Mouse (Mus musculus) midbrain, embryonic 12.5 days (tissue): ENCODE data around the gene Sh3rf1. TPM values are rescaled to one million over a fixed set of nuclear protein-coding genes. Genes with fewer than 3 reads are reported as not detected.
A peak's percentile ranks its signal among the peaks of the same experiment; 100 is the strongest.
"Not testable (repeated sequence)": the region's sequence is repeated elsewhere in the genome, so short reads cannot be mapped to it uniquely, and the experiment has no call there.

Experiments
- ATAC-seq: fragments of 200-750 bp; cut with Nextera tagmentation; 2 replicates; pipeline ENCODE4 v1.8.0; 2017; ENCODE audit warnings: low read depth, moderate TSS enrichment, moderate library complexity; ENCODE audit not compliant: low FRiP score
- H3K27ac ChIP-seq: fragments of 300-500 bp; sonication (generic); replicated peaks from 2 replicates; pipeline ENCODE4 v1.5.1; 2016; ENCODE audit warnings: mild to moderate bottlenecking
- H3K27me3 ChIP-seq: fragments of 300-500 bp; sonication (generic); 2 replicates; pipeline ENCODE4 v1.6.1; 2016; ENCODE audit warnings: mild to moderate bottlenecking
- H3K36me3 ChIP-seq: fragments of 300-500 bp; sonication (generic); 2 replicates; pipeline ENCODE4 v1.6.1; 2016
- H3K4me1 ChIP-seq: fragments of 300-500 bp; sonication (generic); 2 replicates; pipeline ENCODE4 v1.6.1; 2016
- H3K4me2 ChIP-seq: fragments of 300-500 bp; sonication (generic); replicated peaks from 2 replicates; pipeline ENCODE4 v1.6.1; 2016; ENCODE audit warnings: mild to moderate bottlenecking, moderate library complexity
- H3K4me3 ChIP-seq: fragments of 300-500 bp; sonication (generic); 2 replicates; pipeline ENCODE4 v1.5.1; 2016; ENCODE audit warnings: mild to moderate bottlenecking
- H3K9ac ChIP-seq: fragments of 300-500 bp; sonication (generic); replicated peaks from 2 replicates; pipeline ENCODE4 v1.6.1; 2016; ENCODE audit warnings: mild to moderate bottlenecking, moderate library complexity
- H3K9me3 ChIP-seq: fragments of 300-500 bp; sonication (generic); 2 replicates; pipeline ENCODE4 v1.6.1; 2016; ENCODE audit warnings: mild to moderate bottlenecking
- WGBS: fragments of 180-500 bp; shearing (Covaris S2); methylation state at CpG from one replicate; pipeline ENCODE4 v1.1.7; 2016; 5-methylcytosine and 5-hydroxymethylcytosine counted together
- polyA plus RNA-seq: library from polyadenylated mRNA; unstranded; fragments of >200 nt; fragmentation: Nextera tagmentation; extraction: Ambion mirVana; gene quantifications from 2 replicates; pipeline ENCODE4 v1.2.1, GENCODE M21; 2016

Gene Sh3rf1
- polyA plus RNA-seq, 1 experiment from 2014 or later = 22.0 TPM

DNA sequence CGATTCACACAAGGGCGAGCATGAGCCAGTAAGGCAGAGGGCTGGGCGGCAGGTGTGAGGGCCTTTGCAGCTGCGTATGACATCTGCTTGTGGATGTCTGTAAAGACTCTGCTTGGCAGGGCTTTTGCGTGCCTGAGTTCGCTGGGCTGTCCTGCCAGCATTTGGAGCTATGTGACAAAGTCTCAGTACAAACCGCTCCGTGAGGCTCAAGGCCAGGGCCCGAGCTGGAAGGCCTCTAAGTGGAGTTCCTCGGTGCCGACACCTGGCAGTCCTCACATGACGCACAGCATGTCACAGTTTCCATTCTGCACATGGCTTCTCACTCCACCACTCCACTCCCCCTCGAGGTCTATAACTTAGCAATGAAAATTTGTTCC is 167.4 kb downstream of the Sh3rf1 start:
- WGBS = 77% methylated on average over 13 of the region's 13 CpGs
- H3K27me3 ChIP-seq = no peaks in the 10 kb centered on the region
- H3K4me2 ChIP-seq = no peak overlapping the region
- 0 out of 2 replicates have a peak, but pooled peaks cover 9% of the 10 kb centered on the region for H3K36me3 ChIP-seq
- H3K4me1 ChIP-seq = peaks cover 39% of the 10 kb centered on the region
- H3K4me3 ChIP-seq = no peak overlapping the region
- 0 out of 2 replicates have a peak, but pooled peaks have one; percentile 1 for ATAC-seq
- no peaks in the 10 kb centered on the region for H3K9me3 ChIP-seq
- H3K27ac ChIP-seq = no peak overlapping the region; the same call in 1 of the 2 replicates
- no peak overlapping the region for H3K9ac ChIP-seq

DNA sequence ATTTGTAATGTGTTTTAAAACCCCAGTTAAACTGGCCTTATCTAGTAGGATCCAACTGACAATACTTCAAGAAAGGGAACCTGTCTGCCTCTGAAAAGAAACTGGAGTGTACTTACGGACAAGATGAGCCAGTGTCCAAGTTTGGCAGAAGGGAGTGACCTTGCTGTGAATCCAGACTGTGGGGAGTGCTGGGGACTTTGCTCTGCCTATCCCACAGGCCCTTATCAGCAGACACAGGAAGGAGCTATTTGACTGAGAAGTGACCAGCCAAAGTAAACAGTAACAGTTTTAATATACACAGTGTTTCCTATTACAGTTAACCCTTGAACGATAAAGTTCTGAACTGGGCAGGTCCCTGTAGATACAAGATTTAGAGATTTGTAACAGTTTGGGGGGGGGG is 173.5 kb downstream of the Sh3rf1 start:
- Histone ChIP-seq H3K4me1 (no peaks in the 10 kb centered on the region), H3K27me3 (no peaks in the 10 kb centered on the region), H3K9me3 (no peaks in the 10 kb centered on the region), H3K4me2 (no peak overlapping the region), H3K9ac (no peak overlapping the region), H3K27ac (no peak overlapping the region), H3K36me3 (peaks cover 16% of the 10 kb centered on the region; the same call in 1 of the 2 replicates), H3K4me3 (no peak overlapping the region)
- 93% methylated on average over 2 of the region's 2 CpGs for WGBS
- ATAC-seq = no peak

DNA sequence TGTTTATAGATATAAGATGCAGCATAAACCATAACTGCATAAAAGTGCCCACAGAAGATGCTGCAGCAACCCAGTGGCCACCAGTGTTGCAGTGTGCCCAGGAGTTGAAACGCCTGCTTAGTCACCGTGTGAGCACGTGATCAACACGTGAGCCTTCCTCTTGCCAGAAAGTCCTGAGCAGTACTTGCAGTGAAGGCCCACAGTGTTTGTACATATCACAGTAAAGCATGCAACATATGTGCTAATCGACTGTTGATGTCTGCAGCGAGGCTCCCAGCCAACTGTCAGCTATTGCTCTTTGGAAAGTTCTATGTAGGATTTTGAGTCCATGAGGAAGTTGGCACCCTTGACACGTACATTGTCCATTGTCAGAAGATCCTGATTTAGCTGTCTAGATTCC is 174.1 kb downstream of the Sh3rf1 start:
- no peak overlapping the region for H3K27ac ChIP-seq
- no peak overlapping the region for H3K4me2 ChIP-seq
- peaks cover 5% of the 10 kb centered on the region for H3K4me1 ChIP-seq
- ATAC-seq = no peak
- H3K27me3 ChIP-seq = no peaks in the 10 kb centered on the region
- peaks cover 16% of the 10 kb centered on the region; the same call in 1 of the 2 replicates for H3K36me3 ChIP-seq
- no peak overlapping the region for H3K9ac ChIP-seq
- no peak overlapping the region for H3K4me3 ChIP-seq
- 91% methylated on average over 7 of the region's 7 CpGs for WGBS
- H3K9me3 ChIP-seq = no peaks in the 10 kb centered on the region

DNA sequence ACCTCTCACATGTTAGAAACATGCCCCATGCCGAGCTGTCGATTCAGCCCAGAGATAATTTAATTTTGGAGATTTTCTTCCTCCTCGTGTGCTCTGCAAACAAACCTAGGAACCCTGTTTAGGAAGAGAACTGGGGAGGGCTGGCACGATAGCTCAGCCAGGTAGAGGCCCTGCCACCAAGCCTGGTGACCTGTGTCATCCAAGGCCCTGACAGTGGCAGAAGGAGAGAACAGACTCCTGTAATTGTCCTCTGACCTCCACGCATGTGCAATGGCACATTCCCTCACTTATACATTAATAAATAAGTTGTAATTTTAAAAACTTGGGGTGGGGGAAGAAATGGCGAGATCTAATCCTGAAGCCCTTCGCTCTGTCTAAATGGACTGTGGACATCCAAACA is 179.2 kb downstream of the Sh3rf1 start:
- Histone ChIP-seq H3K9me3 (no peaks in the 10 kb centered on the region), H3K27me3 (no peaks in the 10 kb centered on the region), H3K36me3 (no peaks in the 10 kb centered on the region), H3K27ac (peak overlapping the region; percentile 88), H3K4me3 (no peak overlapping the region), H3K4me1 (peaks cover 28% of the 10 kb centered on the region), H3K9ac (no peak overlapping the region), H3K4me2 (no peak overlapping the region)
- ATAC-seq = peak; percentile 4; the same call in 1 of the 2 replicates
- 55% methylated on average over 7 of the region's 7 CpGs for WGBS

DNA sequence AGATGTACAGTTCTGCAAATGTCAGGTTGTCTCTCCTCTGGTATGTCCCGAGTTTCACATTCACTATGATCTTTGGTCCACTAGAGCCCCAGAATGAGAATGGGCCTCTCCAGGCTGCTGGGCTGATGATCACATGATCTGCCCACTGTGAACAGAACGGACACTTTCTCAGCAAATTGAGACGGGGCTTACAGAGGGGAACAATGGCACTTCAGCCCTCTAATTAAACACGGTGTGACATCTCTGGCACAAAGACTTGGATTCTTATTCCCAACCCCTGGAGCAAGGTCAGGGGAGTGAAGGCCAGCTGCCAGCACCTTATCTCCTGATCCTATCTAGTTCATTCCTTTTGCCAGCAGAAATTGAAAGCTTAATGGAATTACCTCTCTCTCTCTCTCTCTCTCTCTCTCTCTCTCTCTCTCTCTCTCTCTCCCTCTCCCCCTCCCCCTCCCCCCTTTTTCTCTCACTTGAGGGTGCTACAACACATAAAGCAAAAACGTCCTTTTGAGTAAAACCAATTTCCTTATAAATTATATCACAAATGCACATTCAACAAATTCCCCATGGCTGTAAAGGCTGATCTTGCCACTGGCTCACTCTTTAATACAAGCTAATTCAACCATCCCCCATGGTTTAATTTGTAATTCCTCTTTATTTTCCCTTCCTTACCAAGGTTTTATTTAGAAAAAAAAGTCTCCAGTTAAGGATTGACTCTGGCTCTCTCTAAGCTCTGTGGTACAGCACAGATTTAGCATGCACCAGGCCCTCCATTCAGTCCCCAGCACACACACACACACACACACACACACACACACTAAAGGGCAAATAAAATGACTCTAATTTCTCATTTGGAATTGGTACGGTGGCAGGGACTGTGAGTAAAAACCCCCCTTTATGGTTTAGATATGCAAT is 179.8 kb downstream of the Sh3rf1 start:
- H3K9ac ChIP-seq = no peak overlapping the region

DNA sequence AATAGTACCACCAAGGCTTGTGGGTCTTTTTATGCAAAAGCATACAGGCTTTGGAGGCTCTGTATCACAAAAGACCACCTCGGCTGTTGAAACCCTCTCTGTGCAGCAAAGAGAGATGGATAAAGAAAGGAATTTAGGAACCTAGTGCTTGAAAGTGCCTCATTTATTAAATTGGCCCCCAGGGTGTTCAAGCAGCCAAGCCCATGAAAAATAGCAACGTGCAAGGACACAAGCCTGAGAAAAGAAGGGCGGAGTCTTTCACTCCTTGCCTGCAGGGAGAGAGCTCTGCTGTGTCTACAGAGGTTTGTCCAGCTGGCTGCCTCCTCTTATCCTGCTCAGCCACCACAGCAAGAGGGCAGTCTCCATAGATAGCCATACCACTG is 180.5 kb downstream of the Sh3rf1 start:
- WGBS = 23% methylated on average over 3 of the region's 3 CpGs
- H3K27me3 ChIP-seq = no peaks in the 10 kb centered on the region
- no peak overlapping the region for H3K4me3 ChIP-seq
- no peak overlapping the region for H3K4me2 ChIP-seq
- peak; percentile 80 for ATAC-seq
- no peaks in the 10 kb centered on the region for H3K9me3 ChIP-seq
- H3K9ac ChIP-seq = no peak overlapping the region
- H3K36me3 ChIP-seq = no peaks in the 10 kb centered on the region
- H3K27ac ChIP-seq = peak overlapping the region; percentile 88
- H3K4me1 ChIP-seq = peaks cover 28% of the 10 kb centered on the region

More for the DNA sequence above, 179.8 kb downstream of the Sh3rf1 start:
- peak overlapping the region; percentile 88 for H3K27ac ChIP-seq
- H3K4me1 ChIP-seq = peaks cover 28% of the 10 kb centered on the region
- ATAC-seq = peak; percentile 86
- no peak overlapping the region for H3K4me3 ChIP-seq
- H3K27me3 ChIP-seq = no peaks in the 10 kb centered on the region
- H3K4me2 ChIP-seq = 0 out of 2 replicates have a peak overlapping the region, but pooled peaks have one; percentile 17
- no peaks in the 10 kb centered on the region for H3K36me3 ChIP-seq
- WGBS = 8% methylated on average over 6 of the region's 6 CpGs
- H3K9me3 ChIP-seq = no peaks in the 10 kb centered on the region

DNA sequence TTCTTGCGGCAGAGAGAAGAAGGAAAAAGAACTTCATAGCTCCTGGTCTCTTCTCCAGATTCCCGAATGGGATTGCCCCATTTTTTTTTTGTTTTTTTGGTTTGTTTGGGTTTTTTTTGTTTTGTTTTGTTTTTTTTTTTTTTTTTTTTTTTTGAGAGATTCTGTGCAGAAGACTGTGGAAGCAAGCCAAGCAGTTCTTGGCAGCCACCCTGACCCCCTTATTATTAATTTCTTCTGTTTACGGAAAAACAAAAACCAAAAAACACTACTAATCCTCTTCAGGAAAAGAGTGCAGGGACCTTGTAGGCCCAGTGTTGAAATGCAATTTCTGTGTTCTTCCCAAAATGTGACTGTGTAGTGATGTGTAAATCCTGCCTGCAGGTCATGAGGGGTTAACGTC is 185.4 kb downstream of the Sh3rf1 start:
- peaks cover 9% of the 10 kb centered on the region for H3K4me1 ChIP-seq
- 91% methylated on average over 4 of the region's 4 CpGs for WGBS
- H3K27ac ChIP-seq = no peak overlapping the region
- no peak overlapping the region for H3K9ac ChIP-seq
- H3K4me2 ChIP-seq = no peak overlapping the region
- H3K4me3 ChIP-seq = no peak overlapping the region
- no peak for ATAC-seq
- H3K27me3 ChIP-seq = no peaks in the 10 kb centered on the region
- no peaks in the 10 kb centered on the region for H3K9me3 ChIP-seq
- no peaks in the 10 kb centered on the region for H3K36me3 ChIP-seq

DNA sequence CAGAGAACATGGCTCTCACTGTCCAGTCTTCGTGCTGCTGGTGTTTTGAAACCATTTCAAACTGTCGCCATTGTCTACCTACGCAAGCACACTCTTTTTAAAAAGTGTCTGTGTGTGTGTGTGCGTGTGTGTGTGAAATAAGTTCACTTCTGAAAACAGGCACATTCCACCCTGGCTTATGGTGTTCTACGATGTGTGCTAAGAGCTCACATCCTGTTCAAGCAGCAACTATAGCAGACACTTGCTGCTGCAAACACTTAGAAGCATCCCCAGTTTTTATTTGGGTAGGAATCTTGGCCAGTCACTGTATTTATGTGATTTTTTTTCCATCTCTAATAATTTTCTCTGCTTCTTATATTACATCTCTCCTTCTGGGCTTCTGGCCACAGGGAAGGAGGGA is 186.0 kb downstream of the Sh3rf1 start:
- H3K4me2 ChIP-seq, H3K27me3 ChIP-seq, ATAC-seq, H3K9ac ChIP-seq, H3K27ac ChIP-seq, H3K4me1 ChIP-seq, H3K36me3 ChIP-seq, H3K4me3 ChIP-seq, H3K9me3 ChIP-seq: not testable (repeated sequence)
- 90% methylated on average over 5 of the region's 5 CpGs for WGBS

DNA sequence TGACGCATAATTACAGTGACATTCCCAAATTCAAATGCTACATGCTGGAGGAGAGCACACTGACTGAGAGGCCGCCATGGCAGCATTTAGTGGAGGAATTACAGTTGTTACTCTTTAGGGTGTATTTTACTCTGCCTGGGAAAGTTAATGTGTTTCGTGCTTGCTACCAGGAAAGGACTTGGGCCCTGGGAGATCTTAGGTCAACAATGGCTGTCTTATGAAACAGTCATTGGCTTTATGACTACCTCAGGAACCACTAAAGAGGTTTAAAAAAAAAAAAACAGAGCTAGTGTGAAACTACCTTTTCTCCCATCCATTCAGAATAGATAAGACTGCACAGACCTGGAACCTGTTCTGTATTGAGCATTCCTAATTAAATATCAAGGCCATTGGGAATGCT is 195.8 kb downstream of the Sh3rf1 start:
- WGBS = 84% methylated on average over 3 of the region's 3 CpGs
- ATAC-seq = no peak

DNA sequence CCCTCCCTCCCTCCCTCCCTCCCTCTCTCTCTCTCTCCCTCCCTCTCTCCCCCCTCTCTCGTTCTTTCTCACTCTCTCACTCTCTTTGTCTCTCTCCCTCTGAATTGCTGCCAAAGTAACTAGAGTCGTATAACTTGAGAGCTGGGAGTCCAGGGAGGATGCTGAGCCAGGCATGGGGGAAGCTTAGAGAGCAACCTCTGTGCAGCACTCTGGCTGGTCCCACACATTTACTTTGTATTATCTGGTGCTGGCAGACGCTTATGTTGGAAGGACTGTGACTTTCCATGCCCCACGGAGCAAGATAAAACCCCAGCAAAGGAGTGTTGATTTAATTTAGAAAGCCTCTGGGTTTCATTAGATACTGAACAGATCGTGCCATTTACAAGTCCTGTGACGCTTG is 196.5 kb downstream of the Sh3rf1 start:
- Histone ChIP-seq H3K4me2 (no peak overlapping the region), H3K9ac (no peak overlapping the region), H3K27me3 (no peaks in the 10 kb centered on the region), H3K9me3 (no peaks in the 10 kb centered on the region), H3K4me3 (no peak overlapping the region), H3K27ac (peak overlapping the region; percentile 7; the same call in 1 of the 2 replicates), H3K4me1 (no peaks in the 10 kb centered on the region), H3K36me3 (no peaks in the 10 kb centered on the region)
- 29% methylated on average over 6 of the region's 6 CpGs for WGBS
- no peak for ATAC-seq

More for the DNA sequence above, 195.8 kb downstream of the Sh3rf1 start:
- no peak overlapping the region for H3K27ac ChIP-seq
- no peaks in the 10 kb centered on the region for H3K27me3 ChIP-seq
- no peak overlapping the region for H3K4me2 ChIP-seq
- H3K36me3 ChIP-seq = no peaks in the 10 kb centered on the region
- H3K4me3 ChIP-seq = no peak overlapping the region
- no peak overlapping the region for H3K9ac ChIP-seq
- H3K9me3 ChIP-seq = no peaks in the 10 kb centered on the region
- H3K4me1 ChIP-seq = no peaks in the 10 kb centered on the region

DNA sequence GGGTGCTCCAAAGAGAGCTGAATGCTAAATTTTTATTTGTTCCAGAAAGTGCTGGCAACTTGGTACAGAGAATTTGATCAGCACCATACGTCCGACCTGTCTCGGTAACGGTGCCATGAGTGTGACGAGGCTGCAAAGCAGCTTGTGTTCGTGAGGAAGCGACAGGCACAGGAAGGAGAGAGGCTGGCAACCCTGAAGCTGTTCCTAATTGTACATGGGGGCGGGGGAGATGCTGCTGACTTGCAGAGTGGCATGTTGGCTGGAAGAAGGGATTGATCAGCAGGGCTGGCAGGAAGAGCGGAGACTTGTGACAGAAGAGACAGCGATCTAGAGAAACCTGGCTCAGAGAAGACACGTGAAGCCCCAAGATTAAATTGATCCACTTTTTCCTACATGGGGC is 197.9 kb downstream of the Sh3rf1 start:
- H3K27ac ChIP-seq = no peak overlapping the region
- H3K9me3 ChIP-seq = no peaks in the 10 kb centered on the region
- H3K4me3 ChIP-seq = no peak overlapping the region
- WGBS = 86% methylated on average over 11 of the region's 11 CpGs
- no peaks in the 10 kb centered on the region for H3K36me3 ChIP-seq
- H3K9ac ChIP-seq = no peak overlapping the region
- no peaks in the 10 kb centered on the region for H3K27me3 ChIP-seq
- ATAC-seq = no peak
- no peaks in the 10 kb centered on the region for H3K4me1 ChIP-seq
- H3K4me2 ChIP-seq = no peak overlapping the region

DNA sequence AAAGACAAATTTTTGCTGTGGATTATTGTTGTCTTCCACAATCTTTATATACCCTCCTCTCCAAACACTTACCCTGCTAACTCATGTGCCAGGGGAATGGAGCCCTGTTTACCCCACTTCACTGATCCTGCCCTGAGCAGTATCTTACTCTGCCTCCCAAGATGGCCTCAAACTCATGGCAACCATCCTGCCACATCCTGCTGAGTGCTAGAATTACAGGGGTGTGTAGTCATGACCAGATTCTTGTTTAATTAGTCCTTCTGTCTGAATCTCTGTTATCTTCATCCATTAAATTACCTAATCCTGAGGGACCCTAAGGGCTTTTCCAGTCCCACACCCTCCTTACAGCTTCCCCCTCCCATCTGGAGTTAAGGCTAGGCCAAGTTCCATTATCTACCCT is 201.5 kb downstream of the Sh3rf1 start:
- no peak for ATAC-seq
- H3K9me3 ChIP-seq = no peaks in the 10 kb centered on the region
- H3K27me3 ChIP-seq = no peaks in the 10 kb centered on the region
- H3K27ac ChIP-seq = no peak overlapping the region
- H3K36me3 ChIP-seq = no peaks in the 10 kb centered on the region
- H3K4me1 ChIP-seq = no peaks in the 10 kb centered on the region
- H3K4me2 ChIP-seq = no peak overlapping the region
- no peak overlapping the region for H3K9ac ChIP-seq
- no peak overlapping the region for H3K4me3 ChIP-seq
